Mouse (Mus musculus): ENCODE results near the gene Raver2. TPM values are rescaled to one million over a fixed set of nuclear protein-coding genes. Genes with fewer than 3 reads are reported as not detected.
A peak's percentile ranks its signal among the peaks of the same experiment; 100 is the strongest.

Gene Raver2
- polyA plus RNA-seq (2015; fragmentation: Nextera tagmentation; extraction: Ambion mirVana) = 9.8 and 11.0 TPM in 2 replicates

DNA sequence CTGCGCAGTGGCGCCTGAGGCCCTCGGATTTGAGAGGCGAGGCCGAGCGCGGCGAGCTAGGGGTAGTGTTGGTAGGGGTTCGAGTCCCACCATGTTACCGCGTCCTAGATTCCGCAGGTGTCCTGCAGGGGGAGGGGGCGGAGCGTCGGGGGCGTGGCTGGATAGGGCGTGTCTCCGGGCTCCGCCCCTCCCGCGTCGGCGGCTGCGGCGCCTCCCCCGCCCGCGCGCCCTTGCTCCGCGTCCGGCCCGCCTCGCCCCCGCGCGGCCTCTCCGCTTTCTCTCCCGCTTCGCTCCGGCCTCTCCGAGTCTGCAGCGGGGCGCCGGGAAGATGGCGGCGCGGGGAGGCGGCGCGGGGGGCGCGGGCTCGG is at the start of gene Raver2:
Gene Raver2 (plus strand): TSS at position 198 of the 368 bp plus-strand sequence.
- peak within 1 kb of the TSS; percentile 77 for H3K9ac ChIP-seq
- no peaks in the 10 kb centered on the region for H3K36me3 ChIP-seq
- H3K27me3 ChIP-seq (replicated peaks) = no peaks in the 10 kb centered on the region
- peak within 1 kb of the TSS; percentile 76 for H3K4me3 ChIP-seq (replicated peaks)
- ATAC-seq (ENCODE audit: insufficient read depth, low FRiP score, low read depth) = peak; percentile 78
- H3K4me1 ChIP-seq = no peaks in the 10 kb centered on the region; the same call in 1 of the 2 replicates
- H3K9me3 ChIP-seq = no peaks in the 10 kb centered on the region
- peak within 1 kb of the TSS; percentile 92 for H3K4me2 ChIP-seq
- 2% methylated on average over 54 of the region's 54 CpGs for WGBS
- H3K27ac ChIP-seq = peak within 1 kb of the TSS; percentile 72

DNA sequence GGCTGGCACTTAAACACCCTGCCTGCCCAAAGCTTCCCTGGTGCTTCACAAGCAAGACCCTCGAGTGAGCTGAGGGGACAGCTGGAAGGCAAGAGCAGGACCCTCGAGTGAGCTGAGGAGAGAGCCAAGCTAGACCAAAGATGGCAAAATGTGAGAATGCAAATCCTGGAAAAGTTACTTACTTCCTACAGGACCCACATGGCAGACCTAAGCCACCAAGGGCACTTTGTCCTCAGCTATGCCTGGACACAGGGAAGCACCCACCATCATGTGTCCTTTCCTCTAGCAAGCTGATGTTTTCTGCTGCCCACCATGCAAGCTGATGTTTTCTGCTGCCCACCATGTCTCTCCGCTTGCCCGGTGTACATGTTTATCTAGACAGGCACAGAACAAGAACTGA is 48.2 kb upstream of the Raver2 start, which contains the start of gene Gm10577:
Gene Gm10577 (minus strand): TSS at position 101 of the 400 bp plus-strand sequence.
- no peak within 1 kb of the TSS for H3K27ac ChIP-seq
- H3K4me2 ChIP-seq = no peak within 1 kb of the TSS
- H3K36me3 ChIP-seq = no peaks in the 10 kb centered on the region
- no peak within 1 kb of the TSS for H3K4me3 ChIP-seq (replicated peaks)
- WGBS = 74% methylated on average over 4 of the region's 4 CpGs
- no peaks in the 10 kb centered on the region for H3K9me3 ChIP-seq
- no peak for ATAC-seq (ENCODE audit: insufficient read depth, low FRiP score, low read depth)
- H3K9ac ChIP-seq = no peak within 1 kb of the TSS
- H3K27me3 ChIP-seq (replicated peaks) = no peaks in the 10 kb centered on the region
- H3K4me1 ChIP-seq = no peaks in the 10 kb centered on the region

DNA sequence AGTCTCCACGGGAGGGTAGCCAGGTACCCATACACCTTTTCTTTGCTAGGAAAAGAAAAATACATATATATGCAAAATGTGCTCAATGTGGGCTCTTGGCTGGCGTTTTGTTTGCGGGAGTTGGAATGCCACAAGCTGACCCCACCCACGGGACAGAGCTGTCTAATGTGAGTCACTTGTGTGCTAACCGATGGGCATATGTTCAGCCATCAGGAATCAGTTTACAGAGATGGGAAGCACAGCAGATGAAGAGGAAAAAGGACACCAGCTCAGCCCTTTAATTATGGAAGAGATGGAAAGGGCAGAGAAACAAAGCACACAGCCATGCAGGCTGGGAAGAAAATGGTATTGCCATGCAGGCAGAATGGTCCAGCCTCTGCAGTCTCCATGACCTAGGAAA is 42.2 kb upstream of the Raver2 start:
- Histone ChIP-seq H3K4me1 (no peaks in the 10 kb centered on the region), H3K9ac (no peak overlapping the region), H3K27me3 (replicated peaks) (no peaks in the 10 kb centered on the region), H3K4me3 (replicated peaks) (no peak overlapping the region), H3K36me3 (no peaks in the 10 kb centered on the region), H3K4me2 (no peak overlapping the region), H3K27ac (no peak overlapping the region), H3K9me3 (no peaks in the 10 kb centered on the region)
- no peak for ATAC-seq (ENCODE audit: insufficient read depth, low FRiP score, low read depth)
- WGBS = 65% methylated on average over 5 of the region's 5 CpGs

DNA sequence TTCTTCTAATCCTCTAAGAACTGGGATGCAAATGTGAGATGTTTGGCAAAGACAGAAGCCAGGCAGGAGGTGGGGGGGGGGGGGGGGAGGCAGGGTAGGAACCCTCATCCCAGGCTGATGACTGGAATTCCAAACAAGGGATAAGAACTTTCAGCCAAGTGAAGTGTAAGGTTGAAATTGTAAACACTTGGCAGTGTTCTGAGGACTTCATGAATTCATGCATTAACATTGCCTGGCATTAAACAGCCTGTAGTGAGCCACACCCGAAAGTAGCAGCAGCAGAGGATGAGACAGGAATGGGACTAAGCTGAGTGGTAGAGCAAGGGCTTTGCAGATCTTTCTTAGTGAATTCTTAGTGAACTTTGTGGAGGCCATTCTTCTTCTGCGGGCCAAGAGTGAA is 41.8 kb upstream of the Raver2 start:
- Histone ChIP-seq H3K4me2 (no peak overlapping the region), H3K4me3 (replicated peaks) (no peak overlapping the region), H3K36me3 (no peaks in the 10 kb centered on the region), H3K9ac (no peak overlapping the region), H3K9me3 (no peaks in the 10 kb centered on the region), H3K27me3 (replicated peaks) (no peaks in the 10 kb centered on the region), H3K4me1 (no peaks in the 10 kb centered on the region), H3K27ac (no peak overlapping the region)
- 71% methylated on average over 2 of the region's 2 CpGs for WGBS
- no peak for ATAC-seq (ENCODE audit: insufficient read depth, low FRiP score, low read depth)

DNA sequence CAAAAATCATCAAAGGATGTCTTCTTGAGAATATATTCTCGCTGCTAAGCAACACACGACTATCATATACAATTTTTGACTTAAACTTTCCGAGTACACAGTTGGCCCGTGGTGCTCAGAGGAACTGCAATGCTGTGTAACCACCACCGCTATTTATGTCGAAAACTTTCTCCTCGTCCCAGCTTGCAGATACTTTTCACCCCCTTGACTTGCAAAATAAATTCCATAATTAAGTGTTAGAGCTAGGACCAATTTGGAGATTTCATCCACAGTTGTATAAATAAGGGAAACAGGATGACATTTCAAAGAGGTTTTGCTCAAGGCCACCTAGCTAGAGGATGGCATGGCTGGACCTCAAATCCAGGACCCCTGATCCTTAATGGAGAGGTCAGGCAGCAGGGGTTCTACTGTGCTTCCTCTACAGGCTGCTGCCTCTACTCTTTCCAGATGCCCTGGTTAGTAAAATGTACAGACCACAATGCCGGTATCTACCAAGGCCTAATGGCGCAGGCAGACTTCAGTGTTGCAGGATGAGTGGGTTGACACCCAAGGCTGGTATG is 40.9 kb upstream of the Raver2 start:
- H3K9me3 ChIP-seq = no peaks in the 10 kb centered on the region
- no peaks in the 10 kb centered on the region for H3K27me3 ChIP-seq (replicated peaks)
- no peak overlapping the region for H3K9ac ChIP-seq
- ATAC-seq (ENCODE audit: insufficient read depth, low FRiP score, low read depth) = no peak
- H3K4me2 ChIP-seq = no peak overlapping the region
- 85% methylated on average over 9 of the region's 9 CpGs for WGBS
- H3K4me1 ChIP-seq = no peaks in the 10 kb centered on the region
- no peak overlapping the region for H3K27ac ChIP-seq
- no peak overlapping the region for H3K4me3 ChIP-seq (replicated peaks)
- H3K36me3 ChIP-seq = no peaks in the 10 kb centered on the region

DNA sequence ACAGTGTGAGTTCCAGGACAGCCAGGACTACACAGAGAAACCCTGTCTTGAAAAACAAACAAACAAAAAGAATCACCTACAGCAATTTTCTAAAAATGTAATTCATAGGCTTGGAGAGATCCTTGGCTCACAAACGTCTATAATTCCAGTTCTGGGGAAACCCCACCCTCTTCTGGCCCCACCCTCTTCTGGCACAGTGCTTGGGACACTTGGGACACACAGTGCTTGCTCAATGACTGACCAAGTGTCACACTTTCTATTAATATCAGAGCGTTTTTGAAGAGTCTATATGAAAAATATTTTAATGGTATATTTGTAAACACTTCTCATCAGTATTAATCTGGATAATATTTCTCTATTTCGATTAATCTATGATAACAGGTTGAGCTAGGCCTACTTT is 35.7 kb upstream of the Raver2 start:
- H3K4me2 ChIP-seq = no peak overlapping the region
- H3K36me3 ChIP-seq = no peaks in the 10 kb centered on the region
- no peak for ATAC-seq (ENCODE audit: insufficient read depth, low FRiP score, low read depth)
- no peak overlapping the region for H3K9ac ChIP-seq
- H3K9me3 ChIP-seq = no peaks in the 10 kb centered on the region
- no peak overlapping the region for H3K27ac ChIP-seq
- H3K27me3 ChIP-seq (replicated peaks) = no peaks in the 10 kb centered on the region
- 61% methylated on average over 3 of the region's 3 CpGs for WGBS
- no peaks in the 10 kb centered on the region for H3K4me1 ChIP-seq
- H3K4me3 ChIP-seq (replicated peaks) = no peak overlapping the region

DNA sequence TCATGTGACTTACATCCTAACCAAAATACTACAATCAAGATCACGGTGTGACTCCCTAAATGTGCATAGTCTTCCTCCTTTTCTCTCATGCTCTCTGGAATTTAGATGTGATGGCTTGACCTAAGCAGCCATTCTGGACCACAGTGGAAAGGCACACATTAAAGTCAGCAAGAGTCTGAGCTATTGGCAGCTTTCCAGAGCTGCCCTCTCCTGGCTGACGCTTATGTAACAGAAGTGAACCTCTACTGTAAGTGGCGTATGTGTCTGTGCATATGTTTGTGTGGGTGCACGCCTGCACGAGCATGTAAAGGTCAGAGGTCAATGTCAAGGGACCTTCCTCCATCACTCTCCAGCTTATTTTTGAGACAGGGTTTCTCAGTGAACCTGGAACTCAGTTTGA is 33.7 kb upstream of the Raver2 start:
- no peaks in the 10 kb centered on the region for H3K36me3 ChIP-seq
- no peak overlapping the region for H3K27ac ChIP-seq
- 77% methylated on average over 5 of the region's 5 CpGs for WGBS
- H3K4me3 ChIP-seq (replicated peaks) = no peak overlapping the region
- no peak for ATAC-seq (ENCODE audit: insufficient read depth, low FRiP score, low read depth)
- H3K27me3 ChIP-seq (replicated peaks) = no peaks in the 10 kb centered on the region
- H3K4me1 ChIP-seq = no peaks in the 10 kb centered on the region
- H3K9me3 ChIP-seq = no peaks in the 10 kb centered on the region
- no peak overlapping the region for H3K9ac ChIP-seq
- H3K4me2 ChIP-seq = no peak overlapping the region

DNA sequence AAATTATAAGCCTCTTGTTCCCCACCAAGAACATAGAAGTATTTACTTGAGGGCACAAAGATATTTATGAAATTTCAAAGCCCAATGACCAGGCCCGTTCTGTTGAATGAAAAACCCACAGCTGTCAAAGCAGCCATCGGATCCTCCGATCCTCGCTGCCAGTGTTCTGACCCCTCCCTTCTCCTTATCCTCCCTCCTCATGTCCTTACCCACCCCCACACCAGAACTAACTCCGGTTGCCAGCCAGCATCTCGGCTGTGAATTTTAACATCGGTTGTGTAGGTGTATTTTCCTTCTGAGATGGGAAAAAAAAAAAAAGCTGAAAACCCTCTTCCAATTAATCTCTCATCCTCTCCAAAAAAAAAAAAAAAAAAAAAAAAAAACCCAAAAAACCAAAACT is 31.6 kb upstream of the Raver2 start:
- H3K4me2 ChIP-seq = no peak overlapping the region
- ATAC-seq (ENCODE audit: insufficient read depth, low FRiP score, low read depth) = no peak
- WGBS = 72% methylated on average over 7 of the region's 7 CpGs

DNA sequence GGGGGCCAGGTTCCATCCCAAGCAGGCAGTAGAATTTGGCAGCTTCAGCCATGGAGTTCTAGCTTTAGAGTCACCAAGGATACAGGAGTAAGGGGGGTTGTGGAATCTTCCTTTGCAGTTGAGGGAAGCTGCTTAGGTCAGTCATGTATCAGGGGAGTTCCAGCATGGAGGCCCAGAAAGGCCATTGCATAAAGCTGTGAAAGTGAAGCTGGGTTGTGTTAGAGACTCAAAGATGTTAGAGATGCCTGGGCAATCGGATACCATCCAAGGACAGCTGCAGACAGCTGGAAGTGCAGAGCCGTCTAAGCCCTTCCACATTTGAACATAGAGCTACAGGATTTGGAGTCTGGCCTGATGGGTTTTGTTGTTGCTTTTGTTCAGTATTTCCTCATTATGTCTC is 25.1 kb upstream of the Raver2 start:
- no peak overlapping the region for H3K4me2 ChIP-seq
- no peaks in the 10 kb centered on the region for H3K36me3 ChIP-seq
- H3K27me3 ChIP-seq (replicated peaks) = no peaks in the 10 kb centered on the region
- no peak overlapping the region for H3K9ac ChIP-seq
- no peaks in the 10 kb centered on the region for H3K4me1 ChIP-seq
- 64% methylated on average over 2 of the region's 2 CpGs for WGBS
- 0 out of 2 replicates have a peak overlapping the region, but pooled peaks have one; percentile 1 for H3K27ac ChIP-seq
- H3K9me3 ChIP-seq = no peaks in the 10 kb centered on the region
- H3K4me3 ChIP-seq (replicated peaks) = no peak overlapping the region
- no peak for ATAC-seq (ENCODE audit: insufficient read depth, low FRiP score, low read depth)

More for the DNA sequence above, 31.6 kb upstream of the Raver2 start:
- H3K4me1 ChIP-seq = no peaks in the 10 kb centered on the region
- H3K27ac ChIP-seq = no peak overlapping the region
- no peaks in the 10 kb centered on the region for H3K9me3 ChIP-seq
- no peak overlapping the region for H3K9ac ChIP-seq
- H3K27me3 ChIP-seq (replicated peaks) = no peaks in the 10 kb centered on the region
- no peaks in the 10 kb centered on the region for H3K36me3 ChIP-seq
- H3K4me3 ChIP-seq (replicated peaks) = no peak overlapping the region

DNA sequence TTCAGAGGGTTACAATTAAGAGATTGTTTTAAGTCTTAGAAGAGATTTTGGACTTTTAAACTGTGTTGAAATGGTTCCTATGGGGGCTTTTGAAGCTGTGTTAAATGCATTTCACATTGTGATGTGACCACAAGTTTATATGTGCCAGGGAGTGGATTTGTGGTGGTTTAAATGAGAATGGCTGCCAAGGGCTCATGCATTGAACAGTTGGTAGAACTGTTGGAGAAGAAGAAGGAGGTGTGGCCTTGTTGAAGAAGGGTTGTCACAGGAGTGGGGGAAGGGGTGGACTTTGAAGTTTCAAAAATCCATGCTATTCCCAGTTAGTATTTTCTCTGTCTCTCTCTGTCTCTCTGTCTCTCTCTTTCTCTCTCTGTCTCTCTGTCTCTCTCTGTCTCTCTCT is 24.6 kb upstream of the Raver2 start:
- no peaks in the 10 kb centered on the region for H3K4me1 ChIP-seq
- ATAC-seq (ENCODE audit: insufficient read depth, low FRiP score, low read depth) = no peak
- no peak overlapping the region for H3K27ac ChIP-seq
- no peak overlapping the region for H3K4me3 ChIP-seq (replicated peaks)
- H3K36me3 ChIP-seq = no peaks in the 10 kb centered on the region
- no peaks in the 10 kb centered on the region for H3K27me3 ChIP-seq (replicated peaks)
- no peak overlapping the region for H3K9ac ChIP-seq
- no peak overlapping the region for H3K4me2 ChIP-seq
- no peaks in the 10 kb centered on the region for H3K9me3 ChIP-seq

DNA sequence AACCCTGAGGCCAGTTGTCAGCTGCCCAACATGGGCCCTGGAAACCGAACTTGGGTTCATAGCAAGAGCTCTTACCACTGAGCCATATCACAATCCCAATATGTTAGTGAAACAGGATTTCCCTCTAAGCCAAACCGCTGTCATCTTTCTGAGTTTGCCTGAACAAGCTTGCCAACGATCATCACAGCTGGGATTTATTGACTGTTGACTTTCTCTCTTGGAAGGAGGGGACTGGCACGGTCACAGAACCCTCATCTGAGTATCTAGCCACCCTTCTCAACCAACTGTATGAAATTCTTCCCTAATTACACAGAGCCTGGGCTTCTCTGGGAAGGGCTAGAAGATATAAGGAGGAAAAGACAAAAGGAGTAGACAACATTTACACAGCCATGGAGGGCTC is 22.2 kb upstream of the Raver2 start:
- H3K4me2 ChIP-seq = no peak overlapping the region
- no peaks in the 10 kb centered on the region for H3K9me3 ChIP-seq
- H3K4me1 ChIP-seq = no peaks in the 10 kb centered on the region
- no peak overlapping the region for H3K9ac ChIP-seq
- no peak overlapping the region for H3K4me3 ChIP-seq (replicated peaks)
- H3K27me3 ChIP-seq (replicated peaks) = no peaks in the 10 kb centered on the region
- no peaks in the 10 kb centered on the region for H3K36me3 ChIP-seq
- ATAC-seq (ENCODE audit: insufficient read depth, low FRiP score, low read depth) = no peak
- H3K27ac ChIP-seq = no peak overlapping the region
- WGBS = 59% methylated on average over 4 of the region's 4 CpGs

DNA sequence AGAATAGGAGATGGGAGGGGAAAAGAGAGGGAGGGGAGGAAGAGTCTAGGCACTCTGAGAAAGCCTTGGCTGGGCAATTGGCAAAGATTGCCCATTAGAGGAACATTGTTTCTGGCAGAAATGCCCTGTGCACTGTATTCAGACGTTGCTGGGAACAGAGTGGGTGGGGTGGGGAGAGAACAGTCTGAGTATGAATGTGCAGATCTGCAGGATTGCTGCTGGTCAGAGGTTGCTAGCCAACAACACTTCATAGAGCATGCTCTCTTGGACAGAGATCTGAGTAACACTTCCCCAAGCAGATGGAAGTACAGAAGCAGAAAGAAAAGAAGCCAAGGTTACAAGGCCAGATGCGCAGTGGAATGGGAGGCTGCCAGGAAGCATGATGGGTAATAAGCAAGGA is 6.6 kb upstream of the Raver2 start:
- 55% methylated on average over 2 of the region's 2 CpGs for WGBS
- no peaks in the 10 kb centered on the region for H3K36me3 ChIP-seq
- no peak overlapping the region for H3K9ac ChIP-seq
- H3K4me3 ChIP-seq (replicated peaks) = no peak overlapping the region
- no peak; the same call in 1 of the 2 replicates for ATAC-seq (ENCODE audit: insufficient read depth, low FRiP score, low read depth)
- no peak overlapping the region for H3K4me2 ChIP-seq
- H3K9me3 ChIP-seq = no peaks in the 10 kb centered on the region
- H3K27ac ChIP-seq = no peak overlapping the region
- no peaks in the 10 kb centered on the region for H3K4me1 ChIP-seq
- no peaks in the 10 kb centered on the region for H3K27me3 ChIP-seq (replicated peaks)

DNA sequence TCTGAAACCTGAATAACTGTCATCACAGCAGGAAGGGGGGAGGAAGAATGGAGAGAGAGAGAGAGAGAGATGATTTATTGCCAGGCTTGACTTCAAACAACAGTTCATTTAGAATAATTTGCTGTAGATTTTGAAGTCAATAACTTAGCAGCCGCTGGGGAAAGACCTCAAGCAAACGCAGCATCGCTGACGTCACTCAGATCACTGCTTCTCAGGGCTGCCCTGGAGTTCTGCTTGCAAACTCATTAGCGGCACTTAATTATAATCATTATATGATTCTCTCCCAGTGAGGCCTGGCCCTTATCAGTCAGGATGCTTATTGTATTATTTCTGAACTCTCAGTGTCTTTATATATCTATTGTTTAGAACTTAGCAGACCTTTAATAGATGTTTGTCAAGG is 2.4 kb upstream of the Raver2 start:
- no peak for ATAC-seq (ENCODE audit: insufficient read depth, low FRiP score, low read depth)
- no peaks in the 10 kb centered on the region for H3K9me3 ChIP-seq
- H3K36me3 ChIP-seq = no peaks in the 10 kb centered on the region
- H3K4me1 ChIP-seq = no peaks in the 10 kb centered on the region; the same call in 1 of the 2 replicates
- H3K4me2 ChIP-seq = no peak overlapping the region
- H3K4me3 ChIP-seq (replicated peaks) = no peak overlapping the region
- 45% methylated on average over 5 of the region's 5 CpGs for WGBS
- H3K27ac ChIP-seq = no peak overlapping the region
- no peaks in the 10 kb centered on the region for H3K27me3 ChIP-seq (replicated peaks)
- no peak overlapping the region for H3K9ac ChIP-seq

Data from stomach, embryonic 15.5 days (tissue).